Mouse (Mus musculus) heart, adult 2 months (tissue): Measurements from ENCODE around the gene Dbp. TPM values are rescaled to one million over a fixed set of nuclear protein-coding genes. Genes with fewer than 3 reads are reported as not detected.

ENCODE experiments used
- DNase-seq, 2 experiments: peaks; one replicate each; pipeline ENCODE4 v3.0.0; 2021
- H3K27ac ChIP-seq: fragments of 200-600 bp; 2 replicates; pipeline ENCODE4 v1.8.1; 2022
- H3K27me3 ChIP-seq: fragments of 200-500 bp; 2 replicates; pipeline ENCODE4 v1.6.1; 2012; ENCODE audit warnings: mild to moderate bottlenecking, low read length, inconsistent platforms, mixed read lengths; ENCODE audit not compliant: control insufficient read depth, insufficient read depth
- H3K36me3 ChIP-seq: fragments of 200-500 bp; 2 replicates; pipeline ENCODE4 v1.6.1; 2012; ENCODE audit warnings: low read length, inconsistent platforms; ENCODE audit not compliant: control insufficient read depth, insufficient read depth
- H3K4me1 ChIP-seq: fragments of 200-500 bp; 2 replicates; pipeline ENCODE4 v1.6.1; 2011; ENCODE audit warnings: low read length; ENCODE audit not compliant: control insufficient read depth, insufficient read depth
- H3K4me3 ChIP-seq: fragments of 200-600 bp; 2 replicates; pipeline ENCODE4 v1.8.1; 2022
- H3K79me2 ChIP-seq: fragments of 200-500 bp; replicated peaks from 2 replicates; pipeline ENCODE4 v1.6.1; 2012; ENCODE audit warnings: mild to moderate bottlenecking, inconsistent platforms, low read length, moderate library complexity, mixed read lengths; ENCODE audit not compliant: control insufficient read depth, insufficient read depth
- H3K9ac ChIP-seq: fragments of 200-500 bp; 2 replicates; pipeline ENCODE4 v1.6.1; 2012; ENCODE audit warnings: low read depth, mild to moderate bottlenecking, control low read depth, inconsistent platforms, low read length, mixed read lengths
- CTCF ChIP-seq: fragments of 200-600 bp; IDR thresholded peaks from 2 replicates; pipeline ENCODE4 v1.8.1; 2022; ENCODE audit warnings: antibody characterized with exemption, mild to moderate bottlenecking, moderate library complexity
- EP300 ChIP-seq: fragments of 200-500 bp; IDR thresholded peaks from 2 replicates; pipeline ENCODE4 v1.6.1; 2011; ENCODE audit warnings: low read depth, low read length, control low read depth; ENCODE audit not compliant: insufficient read depth
- POLR2A ChIP-seq: fragments of 200-500 bp; IDR thresholded peaks from 2 replicates; pipeline ENCODE4 v1.6.1; 2011; ENCODE audit warnings: mild to moderate bottlenecking, low read depth, low read length, control low read depth; ENCODE audit not compliant: insufficient read depth
- WGBS: fragments of 180-500 bp; shearing (Covaris S2); methylation state at CpG from one replicate; pipeline ENCODE4 v1.1.7; 2018; 5-methylcytosine and 5-hydroxymethylcytosine counted together
- intact Hi-C: fragments of 180-260 bp; cut with DNase I; formaldehyde crosslinking; loops from one replicate; pipeline ENCODE4 v1.15.1; 2025
- polyA plus RNA-seq: library from polyadenylated mRNA; depleted of rRNA; stranded (reverse); fragments of >200 nt; gene quantifications from 2 replicates; pipeline ENCODE4 v1.2.3, GENCODE M21; 2012
- total RNA-seq, 2 experiments: library from RNA; stranded (reverse); gene quantifications; 2 replicates each; pipeline ENCODE4 v1.2.3; 2021

The Dbp gene
- total and polyA plus RNA-seq, 3 experiments: 6.4 to 134 (median 93.6) TPM

DNA sequence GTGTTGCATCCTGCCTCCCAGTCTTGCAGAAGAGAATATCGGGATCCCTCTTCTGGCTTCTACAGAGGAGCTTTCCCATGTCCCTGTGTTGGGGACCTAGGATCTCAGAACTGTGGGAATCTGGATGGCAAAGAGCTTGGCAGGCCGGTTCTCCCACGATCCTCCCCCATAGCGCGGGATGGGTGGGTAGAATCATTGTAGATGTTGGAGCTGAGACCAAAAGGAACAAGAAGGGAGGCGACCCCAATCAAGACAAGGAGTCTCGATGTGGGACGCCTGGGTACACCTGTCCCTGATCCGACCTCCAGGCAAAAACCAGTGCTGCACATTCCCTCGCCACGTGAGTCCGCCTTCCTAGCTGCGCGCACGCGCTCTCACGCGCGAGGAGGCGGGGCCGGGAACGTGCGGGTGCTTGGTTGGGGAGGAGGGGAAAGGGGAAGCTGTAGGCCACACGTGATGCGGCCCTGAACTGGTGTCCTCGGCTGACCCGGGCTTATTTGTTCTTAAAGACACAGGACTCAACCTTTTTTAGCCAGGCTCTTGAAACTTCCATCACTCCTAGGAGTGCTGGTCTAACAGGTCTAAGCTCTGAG, 2.6 kb downstream of the Dbp start:
- H3K36me3 ChIP-seq: peaks cover 23% of the 10 kb centered on the region
- peak overlapping the region; percentile 80 for H3K9ac ChIP-seq

DNA sequence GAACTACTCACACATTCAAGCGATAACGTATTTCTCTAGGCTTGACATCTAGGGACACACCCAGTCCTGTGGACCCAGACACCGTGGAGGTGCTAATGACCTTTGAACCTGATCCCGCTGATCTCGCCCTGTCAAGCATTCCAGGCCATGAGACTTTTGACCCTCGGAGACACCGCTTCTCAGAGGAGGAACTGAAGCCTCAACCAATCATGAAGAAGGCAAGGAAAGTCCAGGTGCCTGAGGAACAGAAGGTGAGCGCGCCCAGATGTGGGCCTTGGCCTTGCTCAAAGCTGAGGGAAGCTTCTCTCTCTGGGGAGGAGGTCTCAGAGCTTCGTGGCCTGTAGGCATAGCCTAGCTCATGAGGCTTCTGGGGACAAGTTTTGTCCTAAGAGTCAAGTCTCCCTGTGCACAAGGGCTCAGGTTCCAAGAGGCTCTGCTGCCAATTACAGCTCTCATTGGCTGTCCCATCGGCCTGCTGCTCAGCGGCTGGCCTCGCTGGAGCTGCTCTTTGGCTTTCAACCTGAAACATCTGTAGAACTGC, 3.4 kb downstream of the Dbp start:
- H3K4me1 ChIP-seq: peaks cover 18% of the 10 kb centered on the region
- no peaks in the 10 kb centered on the region for H3K27me3 ChIP-seq
- H3K36me3 ChIP-seq: peaks cover 26% of the 10 kb centered on the region
- DNase-seq: peak in 1 of 2 experiments; percentile 61
- peak overlapping the region; percentile 99 for H3K27ac ChIP-seq
- H3K4me3 ChIP-seq: peak overlapping the region; percentile 43
- intact Hi-C loops: no loop called here
- TF ChIP-seq POLR2A (peak; percentile 47; the same call in 1 of the 2 replicates), CTCF (no peak), EP300 (peak; percentile 4)
- peak overlapping the region; percentile 64 for H3K9ac ChIP-seq
- no peaks in the 10 kb centered on the region for H3K79me2 ChIP-seq
- WGBS: 32% methylated on average over 13 of the region's 13 CpGs

More for the DNA sequence above, 2.6 kb downstream of the Dbp start:
- Histone ChIP-seq H3K79me2 (no peaks in the 10 kb centered on the region), H3K27ac (peak overlapping the region; percentile 99), H3K4me3 (peak overlapping the region; percentile 91), H3K4me1 (peaks cover 18% of the 10 kb centered on the region), H3K27me3 (no peaks in the 10 kb centered on the region)
- WGBS: under 1% methylated on average over 27 of the region's 27 CpGs
- DNase-seq: peak; percentile 97 to 99
- TF ChIP-seq CTCF (no peak), EP300 (peak; percentile 100), POLR2A (peak; percentile 87)
- intact Hi-C loops: no loop called here

DNA sequence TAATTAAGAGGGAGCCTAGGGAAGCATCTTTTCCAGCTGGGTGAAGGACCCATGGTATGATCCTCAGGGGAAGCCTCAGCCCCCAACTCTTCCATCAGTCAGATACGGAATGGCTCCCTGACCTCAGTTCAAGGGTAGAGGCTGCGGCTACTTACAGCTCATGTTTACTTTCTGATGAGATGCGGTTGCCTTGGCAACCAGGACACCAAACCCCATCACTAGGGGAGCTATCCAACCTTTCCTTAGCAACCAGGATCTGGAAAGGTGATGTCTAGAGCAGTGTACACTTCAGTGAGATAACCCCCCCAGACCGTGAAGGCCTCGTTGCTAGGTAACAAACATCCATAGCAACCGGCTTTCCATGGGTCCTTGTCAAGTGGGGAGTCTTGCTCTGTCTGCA, 4.1 kb downstream of the Dbp start:
- TF ChIP-seq EP300 (peak; percentile 36; the same call in 1 of the 2 replicates), POLR2A (no peak; the same call in none of the 2 replicates), CTCF (no peak)
- Histone ChIP-seq H3K79me2 (no peaks in the 10 kb centered on the region), H3K4me1 (peaks cover 15% of the 10 kb centered on the region), H3K36me3 (peaks cover 26% of the 10 kb centered on the region), H3K27me3 (no peaks in the 10 kb centered on the region), H3K9ac (peak overlapping the region; percentile 64; the same call in 1 of the 2 replicates), H3K4me3 (no peak overlapping the region; the same call in 1 of the 2 replicates), H3K27ac (peak overlapping the region; percentile 99)
- 33% methylated on average over 6 of the region's 6 CpGs for WGBS
- no peak for DNase-seq
- intact Hi-C loops: no loop called here

DNA sequence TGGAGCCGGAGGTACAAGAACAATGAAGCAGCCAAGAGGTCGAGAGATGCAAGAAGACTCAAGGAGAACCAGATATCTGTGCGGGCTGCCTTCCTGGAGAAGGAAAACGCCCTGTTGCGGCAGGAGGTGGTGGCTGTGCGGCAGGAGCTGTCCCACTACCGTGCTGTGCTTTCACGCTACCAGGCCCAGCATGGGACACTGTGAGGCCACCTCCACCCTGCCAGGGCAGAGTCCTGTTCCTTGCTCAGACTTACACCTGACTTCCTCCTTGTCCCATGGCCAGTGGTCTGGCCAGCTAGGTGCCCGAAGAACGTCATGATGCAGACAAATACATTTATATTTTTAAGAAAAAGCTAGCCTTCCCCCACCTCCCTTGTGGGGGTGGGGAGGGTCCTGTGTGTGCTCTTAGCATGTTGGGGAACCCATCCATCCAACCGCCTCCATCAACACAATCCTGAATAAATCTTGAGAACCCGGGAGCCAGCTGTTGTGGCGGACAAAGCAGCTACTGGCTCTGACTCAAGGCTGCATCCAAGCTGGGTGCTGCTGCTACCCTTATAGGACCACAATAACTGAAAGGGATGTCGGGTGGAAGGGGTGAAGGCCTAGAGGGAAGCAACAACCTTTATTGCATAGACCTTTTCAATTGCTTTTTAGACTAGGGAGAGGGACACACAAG, 4.9 kb downstream of the Dbp start:
- H3K4me1 ChIP-seq: peaks cover 14% of the 10 kb centered on the region
- H3K36me3 ChIP-seq: peaks cover 26% of the 10 kb centered on the region
- H3K79me2 ChIP-seq: no peaks in the 10 kb centered on the region
- WGBS: 70% methylated on average over 14 of the region's 14 CpGs
- H3K27me3 ChIP-seq: no peaks in the 10 kb centered on the region
- intact Hi-C loops: loop anchor here (10.0 kb wide), 1 partner anchor 965 kb away; the partner anchor contains the start of gene Vrk3
- DNase-seq: no peak
- TF ChIP-seq EP300 (no peak), POLR2A (no peak; the same call in 1 of the 2 replicates), CTCF (no peak)
- H3K27ac ChIP-seq: peak overlapping the region; percentile 2; the same call in 1 of the 2 replicates
- H3K9ac ChIP-seq: 0 out of 2 replicates have a peak overlapping the region, but pooled peaks have one; percentile 9
- H3K4me3 ChIP-seq: no peak overlapping the region

DNA sequence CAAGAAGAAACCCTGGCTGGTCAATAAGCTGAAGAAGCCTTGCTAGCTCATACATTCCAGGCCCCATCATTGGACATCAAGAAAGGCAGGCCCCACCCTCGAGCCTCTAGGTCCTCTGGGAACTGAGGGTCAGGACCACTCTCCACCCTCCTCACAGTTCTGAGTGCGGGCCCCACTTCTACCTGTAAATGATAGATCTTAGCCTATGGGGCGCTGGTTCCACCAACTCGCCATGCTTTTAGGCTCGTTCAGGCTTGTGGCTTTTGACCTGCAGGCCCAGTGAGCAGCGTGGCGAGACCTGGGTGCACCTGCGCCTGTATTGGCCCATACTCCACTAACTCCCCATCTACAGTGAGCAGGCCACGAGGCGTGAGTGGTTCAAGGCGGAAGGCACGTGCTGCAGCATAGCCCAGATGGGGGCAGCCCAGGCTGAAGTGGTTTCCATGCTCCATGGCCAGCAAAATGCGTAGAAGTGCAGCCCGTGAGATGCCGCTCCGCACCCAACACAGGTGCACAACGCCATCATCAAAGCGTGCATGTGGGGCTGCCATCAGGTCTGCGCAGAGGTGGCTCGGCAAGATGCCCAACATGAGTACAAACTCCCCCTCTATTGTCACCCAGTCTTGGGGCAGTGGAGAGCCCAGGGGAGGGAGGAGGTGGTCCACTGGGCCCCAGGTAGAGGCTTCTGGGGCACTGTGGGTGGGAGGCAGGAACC, 5.7 kb downstream of the Dbp start:
- Histone ChIP-seq H3K9ac (no peak overlapping the region), H3K4me3 (no peak overlapping the region), H3K27ac (no peak overlapping the region), H3K27me3 (no peaks in the 10 kb centered on the region), H3K79me2 (no peaks in the 10 kb centered on the region), H3K36me3 (peaks cover 26% of the 10 kb centered on the region), H3K4me1 (peaks cover 17% of the 10 kb centered on the region)
- peak in 1 of 2 experiments; percentile 28 for DNase-seq
- TF ChIP-seq EP300 (peak; percentile 84), POLR2A (peak; percentile 81), CTCF (no peak)
- intact Hi-C loops: loop anchor here (10.0 kb wide), 1 partner anchor 966 kb away; the partner anchor contains the start of gene Vrk3
- 93% methylated on average over 20 of the region's 20 CpGs for WGBS
